In genomic region chr14:48869956-48870355, GRCm38 (mm10) we compare ENCODE assay signal across 24 mouse cellular contexts.
DNase-seq lines count a peak whose midpoint lies in the region; ATAC-seq and TF ChIP-seq lines count a peak whose summit lies in the region.
"Had no signal": no experiment of that assay in that cellular context is flagged by ENCODE, and none has a peak within 500 bp of the region (broad histone marks: within the 10 kb centered on the region; RNA-seq: fewer than 3 reads in every experiment).

No protein-coding gene starts in this region.

- H3K4me1 ChIP-seq in intestine, embryonic 14.5 days (replicated peaks; ENCODE audit: control insufficient read depth, insufficient read depth, low read length), result no peaks in the 10 kb centered on the region
- H3K4me1 ChIP-seq in intestine, embryonic 15.5 days (replicated peaks), result no peaks in the 10 kb centered on the region
- H3K4me1 ChIP-seq in lung, postnatal 0 days (ENCODE audit: insufficient read depth, low read depth, low read length), result no peaks in the 10 kb centered on the region
- H3K4me1 ChIP-seq in testis, adult 2 months (ENCODE audit: control insufficient read depth, insufficient read depth, low read length), result no peaks in the 10 kb centered on the region
- H3K4me1 ChIP-seq: embryonic facial prominence, embryonic 10.5 days; embryonic facial prominence, embryonic 12.5 days; forebrain, embryonic 13.5 days; forebrain, embryonic 15.5 days had no signal

- TF ChIP-seq POLR2A in testis, adult 2 months (IDR thresholded peaks at IDR 0.05; ENCODE audit: control insufficient read depth, low read depth, low read length), result no peak

- H3K9ac ChIP-seq in intestine, embryonic 14.5 days (ENCODE audit: low read length), result no peak overlapping the region
- no peak overlapping the region for H3K9ac ChIP-seq in intestine, embryonic 15.5 days
- H3K9ac ChIP-seq in lung, postnatal 0 days (replicated peaks; ENCODE audit: low read depth), result no peak overlapping the region
- H3K9ac ChIP-seq: embryonic facial prominence, embryonic 12.5 days; forebrain, embryonic 13.5 days; forebrain, embryonic 15.5 days had no signal

- WGBS in intestine, embryonic 14.5 days, result 26% methylated on average over 10 of the region's 10 CpGs
- 35% methylated on average over 10 of the region's 10 CpGs for WGBS in intestine, embryonic 15.5 days
- WGBS in lung, postnatal 0 days, result 34% methylated on average over 10 of the region's 10 CpGs

- TF ChIP-seq EP300 in lung, postnatal 0 days (IDR thresholded peaks at IDR 0.05), result peak; percentile 63; the same call in 1 of the 2 replicates

- H3K27ac ChIP-seq in intestine, embryonic 14.5 days (ENCODE audit: low read depth), result no peak overlapping the region
- H3K27ac ChIP-seq in intestine, embryonic 15.5 days, result no peak overlapping the region
- no peak overlapping the region for H3K27ac ChIP-seq in lung, postnatal 0 days (ENCODE audit: low read length)
- H3K27ac ChIP-seq in testis, adult 2 months (ENCODE audit: control insufficient read depth, insufficient read depth, low read depth, low read length), result peak overlapping the region; percentile 54
- H3K27ac ChIP-seq: embryonic facial prominence, embryonic 10.5 days; embryonic facial prominence, embryonic 12.5 days; forebrain, embryonic 13.5 days; forebrain, embryonic 15.5 days had no signal

- no peak for DNase-seq in intestine, embryonic 14.5 days (ENCODE audit: low spot score)
- DNase-seq in lung, postnatal 0 days (ENCODE audit: low spot score), result peak; percentile 66
- DNase-seq in lung, postnatal 36 days, result no peak
- no peak for DNase-seq in testis, postnatal 10 days (ENCODE audit: low spot score)
- DNase-seq: adrenal gland, adult 8-10 months; adrenal gland, postnatal 14 days; adrenal gland, postnatal 36 days; B cell, adult 2 months; cerebellum, adult 11-12 months; cerebellum, adult 2 months; cerebellum, adult 9-10 months; cerebellum, postnatal 10 days; cerebellum, postnatal 25 days had no signal

- H3K4me2 ChIP-seq in intestine, embryonic 14.5 days (ENCODE audit: low read length), result no peak overlapping the region
- H3K4me2 ChIP-seq in intestine, embryonic 15.5 days (replicated peaks), result no peak overlapping the region
- H3K4me2 ChIP-seq in lung, postnatal 0 days (replicated peaks; ENCODE audit: low read depth, low read length), result no peak overlapping the region
- H3K4me2 ChIP-seq: embryonic facial prominence, embryonic 12.5 days; forebrain, embryonic 13.5 days; forebrain, embryonic 15.5 days had no signal

- no peak overlapping the region for H3K4me3 ChIP-seq in intestine, embryonic 14.5 days (ENCODE audit: low read depth, low read length)
- no peak overlapping the region for H3K4me3 ChIP-seq in intestine, embryonic 15.5 days (replicated peaks)
- H3K4me3 ChIP-seq in lung, postnatal 0 days (ENCODE audit: low read depth, low read length), result no peak overlapping the region
- no peak overlapping the region for H3K4me3 ChIP-seq in testis, adult 2 months (ENCODE audit: control insufficient read depth, low read depth, low read length)
- H3K4me3 ChIP-seq: embryonic facial prominence, embryonic 10.5 days; embryonic facial prominence, embryonic 12.5 days; forebrain, embryonic 13.5 days; forebrain, embryonic 15.5 days had no signal

- no peak for TF ChIP-seq CTCF in lung, postnatal 0 days (IDR thresholded peaks at IDR 0.05)
- TF ChIP-seq CTCF in testis, adult 2 months (IDR thresholded peaks at IDR 0.05; ENCODE audit: control insufficient read depth, insufficient read depth, insufficient replicate concordance, low read depth, low read length), result no peak

- H3K27me3 ChIP-seq in intestine, embryonic 14.5 days (replicated peaks; ENCODE audit: control insufficient read depth, insufficient read depth, low read length), result no peaks in the 10 kb centered on the region
- H3K27me3 ChIP-seq in intestine, embryonic 15.5 days (replicated peaks), result no peaks in the 10 kb centered on the region
- no peaks in the 10 kb centered on the region for H3K27me3 ChIP-seq in lung, postnatal 0 days (replicated peaks; ENCODE audit: insufficient read depth, low read length)
- no peaks in the 10 kb centered on the region for H3K27me3 ChIP-seq in testis, adult 2 months (ENCODE audit: control insufficient read depth, insufficient read depth, low read length)
- H3K27me3 ChIP-seq: CH12.LX; embryonic facial prominence, embryonic 12.5 days; forebrain, embryonic 13.5 days; forebrain, embryonic 15.5 days had no signal

- H3K36me3 ChIP-seq in intestine, embryonic 14.5 days (ENCODE audit: control insufficient read depth, insufficient read depth, low read length), result no peaks in the 10 kb centered on the region
- no peaks in the 10 kb centered on the region for H3K36me3 ChIP-seq in intestine, embryonic 15.5 days
- H3K36me3 ChIP-seq in lung, postnatal 0 days (ENCODE audit: insufficient read depth, low read length), result no peaks in the 10 kb centered on the region
- H3K36me3 ChIP-seq in testis, adult 2 months (ENCODE audit: control insufficient read depth, insufficient read depth, low read length), result no peaks in the 10 kb centered on the region
- H3K36me3 ChIP-seq: embryonic facial prominence, embryonic 10.5 days; embryonic facial prominence, embryonic 12.5 days; forebrain, embryonic 15.5 days; G1E had no signal

- ATAC-seq in intestine, embryonic 14.5 days (replicated peaks; ENCODE audit: low FRiP score, low TSS enrichment, low read depth), result 0 out of 2 replicates have a peak, but pooled peaks have one; percentile 50
- ATAC-seq in intestine, embryonic 15.5 days, result no peak
- ATAC-seq in lung, postnatal 0 days, result peak; percentile 38; the same call in 1 of the 2 replicates
- ATAC-seq: activated CD4-positive, CD25-positive, alpha-beta regulatory T cell, adult 4 months; CD4-positive, CD25-positive, alpha-beta regulatory T cell, adult 4 months; forebrain, embryonic 13.5 days; forebrain, embryonic 15.5 days; Patski had no signal

- H3K9me3 ChIP-seq in intestine, embryonic 14.5 days (ENCODE audit: control insufficient read depth, low read length), result no peaks in the 10 kb centered on the region
- H3K9me3 ChIP-seq in intestine, embryonic 15.5 days, result no peaks in the 10 kb centered on the region
- H3K9me3 ChIP-seq in lung, postnatal 0 days (ENCODE audit: low read length), result no peaks in the 10 kb centered on the region
- H3K9me3 ChIP-seq: embryonic facial prominence, embryonic 10.5 days; embryonic facial prominence, embryonic 12.5 days; forebrain, embryonic 13.5 days; forebrain, embryonic 15.5 days; G1E had no signal
